Mouse (Mus musculus) ES-E14 (cell line): ENCODE measurements at regions not wholly inside any gene's neighbourhood (a gene's known extent, or its start where the extent isn't known, plus 50 kb on each side); places are given as distances from the start of the nearest gene placed in this dataset.
A peak's percentile ranks its signal among the peaks of the same experiment; 100 is the strongest.

Source experiments
- DNase-seq: peaks from one replicate; pipeline ENCODE4 v3.0.0-alpha.2; 2013; ENCODE audit warnings: low read depth, low spot score
- H3K27ac ChIP-seq: 2 replicates; pipeline ENCODE4 v1.5.1; 2012; ENCODE audit warnings: low read depth, mild to moderate bottlenecking, low read length, moderate library complexity, mixed read lengths; ENCODE audit not compliant: poor library complexity, insufficient read depth, severe bottlenecking
- H3K36me3 ChIP-seq: 2 replicates; pipeline ENCODE4 v1.6.1; 2012; ENCODE audit warnings: mild to moderate bottlenecking, low read length, moderate library complexity, mixed read lengths; ENCODE audit not compliant: control insufficient read depth, poor library complexity, insufficient read depth, severe bottlenecking
- H3K4me1 ChIP-seq, 2 experiments: fragments of 150-350 bp in 1 of 2; sonication (generic) in 1 of 2; 2 replicates each; pipeline ENCODE4 v1.6.1; 2012; ENCODE audit warnings: low read length in 2 of 2, mild to moderate bottlenecking in 1 of 2, mixed read lengths in 1 of 2; ENCODE audit not compliant: control insufficient read depth in 2 of 2, insufficient read depth in 2 of 2, poor library complexity in 1 of 2
- H3K4me3 ChIP-seq, 2 experiments: fragments of 150-350 bp in 1 of 2; sonication (generic) in 1 of 2; 2 replicates each; pipeline ENCODE4 v1.5.1; 2012; ENCODE audit warnings: low read length in 2 of 2, low read depth in 1 of 2, mild to moderate bottlenecking in 1 of 2, mixed read lengths in 1 of 2; ENCODE audit not compliant: insufficient read depth in 1 of 2, poor library complexity in 1 of 2, severe bottlenecking in 1 of 2
- H3K9ac ChIP-seq: 2 replicates; pipeline ENCODE4 v1.6.1; 2012; ENCODE audit warnings: low read depth, mild to moderate bottlenecking, low read length, mixed read lengths; ENCODE audit not compliant: poor library complexity, insufficient read depth, severe bottlenecking
- H3K9me3 ChIP-seq: fragments of 150-350 bp; sonication (generic); 2 replicates; pipeline ENCODE4 v1.6.1; 2012; ENCODE audit warnings: low read depth, mild to moderate bottlenecking, low read length; ENCODE audit not compliant: control insufficient read depth, insufficient read depth
- CHD2 ChIP-seq: IDR thresholded peaks from 2 replicates; pipeline ENCODE4 v1.6.1; 2014; ENCODE audit warnings: mild to moderate bottlenecking, low read depth, low read length, inconsistent platforms
- HCFC1 ChIP-seq: IDR thresholded peaks from 2 replicates; pipeline ENCODE4 v1.6.1; 2012; ENCODE audit warnings: low read length, inconsistent platforms, borderline replicate concordance; ENCODE audit not compliant: insufficient read depth
- MAFK ChIP-seq: IDR thresholded peaks from 2 replicates; pipeline ENCODE4 v1.6.1; 2014; ENCODE audit warnings: mild to moderate bottlenecking, low read depth, low read length, inconsistent platforms; ENCODE audit not compliant: insufficient read depth
- ZC3H11A ChIP-seq: IDR thresholded peaks from 2 replicates; pipeline ENCODE4 v1.6.1; 2012; ENCODE audit warnings: low read depth, mild to moderate bottlenecking, inconsistent platforms, low read length, borderline replicate concordance
- ZNF384 ChIP-seq: IDR thresholded peaks from 2 replicates; pipeline ENCODE4 v1.6.1; 2012; ENCODE audit warnings: low read depth, low read length, inconsistent platforms
- in situ Hi-C, 2 experiments: fragments of 600-800 bp; cut with MboI; formaldehyde crosslinking; loops; one replicate each; pipeline ENCODE4 v1.15.1; 2025; ENCODE audit warnings: low sequenced_read_pairs in 2 of 2, inconsistent platforms in 1 of 2; ENCODE audit not compliant: unreplicated experiment in 2 of 2

GRCm38 (mm10) chr1:23174022-23174421, 72.0 kb upstream of the 4933415F23Rik start:
- Histone ChIP-seq H3K4me1 (no peaks in the 10 kb centered on the region), H3K9ac (no peak overlapping the region), H3K36me3 (no peaks in the 10 kb centered on the region), H3K4me3 (no peak overlapping the region), H3K27ac (no peak overlapping the region), H3K9me3 (no peaks in the 10 kb centered on the region)
- DNase-seq: no peak
- TF ChIP-seq ZNF384: no peak
- no peak for TF ChIP-seq CHD2
- TF ChIP-seq ZC3H11A: no peak
- no peak for TF ChIP-seq HCFC1
- no peak for TF ChIP-seq MAFK
- in situ Hi-C loops: no loop called here

- Histone ChIP-seq H3K4me1 (no peaks in the 10 kb centered on the region), H3K9me3 (no peaks in the 10 kb centered on the region), H3K9ac (no peak overlapping the region), H3K4me3 (no peak overlapping the region), H3K36me3 (no peaks in the 10 kb centered on the region), H3K27ac (no peak overlapping the region)
- DNase-seq: no peak
- TF ChIP-seq ZNF384: no peak
- in situ Hi-C loops: no loop called here
Observed at GRCm38 (mm10) chr1:23173054-23173802, 71.2 kb upstream of the 4933415F23Rik start.

DNA sequence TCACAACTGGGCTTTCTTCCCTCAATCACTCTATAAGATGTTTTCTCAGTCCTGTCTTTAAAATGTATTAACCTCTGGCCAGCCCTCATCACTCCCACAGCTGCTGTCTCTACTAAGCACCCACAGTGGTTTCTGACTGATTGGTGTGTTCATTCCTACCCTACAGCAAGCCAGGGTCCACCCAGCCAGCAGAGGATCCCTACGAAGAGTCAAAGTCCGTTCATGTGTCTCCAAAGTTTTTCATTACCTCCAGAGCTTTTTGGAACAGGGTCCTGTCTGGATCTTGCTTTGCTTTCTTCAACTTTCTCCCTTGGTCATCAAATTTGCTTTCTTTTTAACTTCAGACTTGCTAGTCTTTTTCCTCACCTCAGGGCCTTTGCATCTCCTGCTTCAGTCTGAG, 69.3 kb upstream of the 4933415F23Rik start:
- Histone ChIP-seq H3K36me3 (no peaks in the 10 kb centered on the region), H3K4me3 (no peak overlapping the region), H3K4me1 (no peaks in the 10 kb centered on the region), H3K9me3 (no peaks in the 10 kb centered on the region), H3K27ac (no peak overlapping the region), H3K9ac (no peak overlapping the region)
- DNase-seq: no peak
- TF ChIP-seq CHD2 (no peak), ZC3H11A (no peak), MAFK (no peak), HCFC1 (no peak), ZNF384 (no peak)
- in situ Hi-C loops: no loop called here

- DNase-seq: no peak
- TF ChIP-seq HCFC1 (no peak), ZC3H11A (no peak), CHD2 (no peak), ZNF384 (no peak)
- Histone ChIP-seq H3K9me3 (no peaks in the 10 kb centered on the region), H3K36me3 (no peaks in the 10 kb centered on the region), H3K4me3 (no peak overlapping the region), H3K27ac (no peak overlapping the region), H3K4me1 (no peaks in the 10 kb centered on the region), H3K9ac (no peak overlapping the region)
- in situ Hi-C loops: no loop called here
Observed at GRCm38 (mm10) chr1:23170711-23171110, 68.7 kb upstream of the 4933415F23Rik start.

DNA sequence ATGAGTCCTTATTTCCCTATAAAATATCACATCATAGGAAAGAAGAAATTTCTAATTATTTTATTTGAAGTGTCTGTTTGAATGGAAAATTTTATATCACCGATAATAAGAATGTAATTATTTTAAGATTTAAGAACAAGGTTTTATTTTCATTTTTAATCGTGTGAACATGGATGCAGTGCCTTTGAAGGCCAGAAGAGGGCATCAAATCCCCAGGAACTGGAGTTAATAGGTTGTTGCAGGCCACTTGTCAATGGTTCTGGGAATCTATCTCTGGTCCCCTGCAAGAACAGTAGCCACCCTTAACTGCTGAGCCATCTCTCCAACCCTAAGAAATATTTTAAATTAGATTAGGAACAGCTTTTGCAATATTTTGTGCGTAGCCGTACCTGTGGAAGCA, 66.5 kb upstream of the 4933415F23Rik start:
- Histone ChIP-seq H3K27ac (no peak overlapping the region), H3K36me3 (no peaks in the 10 kb centered on the region), H3K4me3 (no peak overlapping the region), H3K4me1 (no peaks in the 10 kb centered on the region), H3K9ac (no peak overlapping the region), H3K9me3 (no peaks in the 10 kb centered on the region)
- DNase-seq: no peak
- no peak for TF ChIP-seq HCFC1
- peak; percentile 37; the same call in 1 of the 2 replicates for TF ChIP-seq ZC3H11A
- TF ChIP-seq CHD2: no peak
- TF ChIP-seq ZNF384: no peak
- no peak for TF ChIP-seq MAFK
- in situ Hi-C loops: no loop called here
